Mouse (Mus musculus) CH12.LX (cell line): ENCODE results near the gene Clec2d. TPM values are rescaled to one million over a fixed set of nuclear protein-coding genes. Genes with fewer than 3 reads are reported as not detected.
"Not testable (repeated sequence)": the region's sequence is repeated elsewhere in the genome, so short reads cannot be mapped to it uniquely, and the experiment has no call there.

Experiments used
- DNase-seq: peaks from one replicate; pipeline ENCODE4 v3.0.0-alpha.2; 2013; ENCODE audit errors: extremely low read depth
- H3K27ac ChIP-seq: 2 replicates; pipeline ENCODE4 v1.5.1; 2012; ENCODE audit warnings: low read depth, mild to moderate bottlenecking, control low read depth, moderate library complexity; ENCODE audit not compliant: insufficient read depth
- H3K27me3 ChIP-seq: replicated peaks from 2 replicates; pipeline ENCODE3; 2012; ENCODE audit warnings: inconsistent platforms
- H3K36me3 ChIP-seq, 2 experiments: replicated peaks in 1 of 2; 2 replicates each; pipeline versions ENCODE3 to v1.6.1; 2012; ENCODE audit warnings: inconsistent platforms in 1 of 2, low read length in 1 of 2, mild to moderate bottlenecking in 1 of 2, mixed read lengths in 1 of 2, moderate library complexity in 1 of 2; ENCODE audit not compliant: control insufficient read depth in 1 of 2, insufficient read depth in 1 of 2
- H3K4me1 ChIP-seq, 2 experiments: 2 replicates each; pipeline ENCODE4 v1.6.1; 2012; ENCODE audit warnings: inconsistent platforms in 1 of 2, moderate library complexity in 1 of 2; ENCODE audit not compliant: insufficient read depth in 2 of 2, control insufficient read depth in 1 of 2
- H3K4me2 ChIP-seq: 2 replicates; pipeline ENCODE4 v1.6.1; 2012; ENCODE audit warnings: low read depth, mild to moderate bottlenecking, control low read depth; ENCODE audit not compliant: poor library complexity, insufficient read depth, severe bottlenecking
- H3K4me3 ChIP-seq, 3 experiments: fragments of 150-350 bp in 1 of 3; sonication (generic) in 1 of 3; replicated peaks in 1 of 3; 2 replicates each; pipeline versions ENCODE3 to v1.5.1; 2011 to 2012; ENCODE audit warnings: low read depth in 2 of 3, low read length in 2 of 3, mild to moderate bottlenecking in 2 of 3, moderate library complexity in 2 of 3, control low read depth in 1 of 3, improper control_type of control experiment in 1 of 3, inconsistent platforms in 1 of 3, mixed read lengths in 1 of 3; ENCODE audit not compliant: poor library complexity in 1 of 3
- H3K79me2 ChIP-seq: replicated peaks from 2 replicates; pipeline ENCODE4 v1.6.1; 2012; ENCODE audit warnings: mild to moderate bottlenecking, moderate library complexity; ENCODE audit not compliant: control insufficient read depth, poor library complexity, insufficient read depth, severe bottlenecking; ENCODE audit errors: extremely low read depth
- H3K9ac ChIP-seq: 2 replicates; pipeline ENCODE4 v1.6.1; 2012; ENCODE audit warnings: low read depth, mild to moderate bottlenecking, control low read depth, moderate library complexity; ENCODE audit not compliant: insufficient read depth
- H3K9me3 ChIP-seq: replicated peaks from 2 replicates; pipeline ENCODE3; 2012; ENCODE audit warnings: low read length, inconsistent platforms, mixed read lengths
- CHD1 ChIP-seq: IDR thresholded peaks from 2 replicates; pipeline ENCODE4 v1.6.1; 2012; ENCODE audit warnings: low read depth, low read length, improper control_type of control experiment, inconsistent platforms
- CTCF ChIP-seq, 2 experiments: IDR thresholded peaks in 1 of 2; conservative IDR thresholded peaks in 1 of 2; 2 replicates each; pipeline ENCODE4 v1.5.1; 2011 to 2012; ENCODE audit warnings: low read depth in 2 of 2, low read length in 2 of 2, improper control_type of control experiment in 1 of 2, inconsistent platforms in 1 of 2, mild to moderate bottlenecking in 1 of 2, moderate library complexity in 1 of 2
- E2F4 ChIP-seq: IDR thresholded peaks from 2 replicates; pipeline ENCODE4 v1.6.1; 2011; ENCODE audit warnings: low read depth, low read length, improper control_type of control experiment; ENCODE audit not compliant: insufficient replicate concordance
- ELF1 ChIP-seq: IDR thresholded peaks from 2 replicates; pipeline ENCODE4 v1.6.1; 2014; ENCODE audit warnings: low read depth, mild to moderate bottlenecking, inconsistent platforms, low read length, improper control_type of control experiment
- HCFC1 ChIP-seq: IDR thresholded peaks from 2 replicates; pipeline ENCODE4 v1.6.1; 2012; ENCODE audit warnings: low read depth, mild to moderate bottlenecking, inconsistent platforms, low read length, improper control_type of control experiment
- IRF4 ChIP-seq: IDR thresholded peaks from 2 replicates; pipeline ENCODE4 v1.6.1; 2014; ENCODE audit warnings: low read depth, mild to moderate bottlenecking, inconsistent platforms, low read length, improper control_type of control experiment
- MAZ ChIP-seq: IDR thresholded peaks from 2 replicates; pipeline ENCODE4 v1.6.1; 2012; ENCODE audit warnings: low read depth, mild to moderate bottlenecking, inconsistent platforms, low read length, improper control_type of control experiment, moderate library complexity
- MYC ChIP-seq: IDR thresholded peaks from 2 replicates; pipeline ENCODE4 v1.6.1; 2011; ENCODE audit warnings: low read depth, mild to moderate bottlenecking, improper control_type of control experiment, low read length
- NRF1 ChIP-seq: IDR thresholded peaks from 2 replicates; pipeline ENCODE4 v1.6.1; 2014; ENCODE audit warnings: low read depth, mild to moderate bottlenecking, inconsistent platforms, low read length, improper control_type of control experiment, moderate library complexity
- POLR2A ChIP-seq: IDR thresholded peaks from 2 replicates; pipeline ENCODE4 v1.6.1; 2011; ENCODE audit warnings: low read depth, mild to moderate bottlenecking, improper control_type of control experiment, low read length
- POLR2AphosphoS2 ChIP-seq: IDR thresholded peaks from 2 replicates; pipeline ENCODE4 v1.6.1; 2011; ENCODE audit warnings: low read depth, low read length, improper control_type of control experiment
- RCOR1 ChIP-seq: conservative IDR thresholded peaks from 2 replicates; pipeline ENCODE4 v1.6.1; 2012; ENCODE audit warnings: low read depth, mild to moderate bottlenecking, inconsistent platforms, low read length, improper control_type of control experiment
- SIN3A ChIP-seq: IDR thresholded peaks from 2 replicates; pipeline ENCODE4 v1.6.1; 2012; ENCODE audit warnings: low read length, improper control_type of control experiment, inconsistent platforms
- SMC3 ChIP-seq: IDR thresholded peaks from 2 replicates; pipeline ENCODE4 v1.6.1; 2011; ENCODE audit warnings: low read depth, low read length, improper control_type of control experiment
- ZKSCAN1 ChIP-seq: IDR thresholded peaks from 2 replicates; pipeline ENCODE4 v1.6.1; 2012; ENCODE audit warnings: low read depth, inconsistent platforms, low read length, improper control_type of control experiment, borderline replicate concordance
- dilution Hi-C: fragments of 300-500 bp; cut with MboI; formaldehyde crosslinking; loops from 2 replicates; pipeline ENCODE4 v1.14.3; 2020; ENCODE audit warnings: low sequenced_read_pairs; ENCODE audit not compliant: extremely low pct_unique_long_range_greater_than_20kb, extremely low pct_ligation_motif_present
- in situ Hi-C: fragments of 300-500 bp; cut with MboI; formaldehyde crosslinking; loops from 3 replicates; pipeline ENCODE4 v1.14.3; 2019; ENCODE audit warnings: low sequenced_read_pairs, low pct_ligation_motif_present, low pct_unique_long_range_greater_than_20kb, mixed read lengths
- polyA plus RNA-seq: library from polyadenylated mRNA; unstranded; fragments of >175 nt; gene quantifications from 2 replicates; pipeline ENCODE4 v1.2.1, GENCODE M21; 2012; ENCODE audit warnings: low read depth; ENCODE audit not compliant: insufficient read length
- total RNA-seq, 2 experiments: library from RNA; depleted of rRNA; stranded (reverse); fragments of 300-350 nt in 1 of 2; fragments of >200 nt in 1 of 2; gene quantifications; 2 replicates each; pipeline ENCODE4 v1.2.3; 2012 to 2014

The Clec2d gene
- total and polyA plus RNA-seq, 3 experiments = 5.1 to 50.7 (median 25.9) TPM

- no peak for TF ChIP-seq ELF1
- TF ChIP-seq HCFC1 = no peak
Measured at GRCm38 (mm10) chr6:129181683-129182082, 1.3 kb downstream of the Clec2d start (continued).

GRCm38 (mm10) chr6:129182518-129182917 is 2.1 kb downstream of the Clec2d start:
- TF ChIP-seq MYC (no peak), IRF4 (no peak), POLR2A (peak; percentile 36; the same call in 1 of the 2 replicates), MAZ (no peak), POLR2AphosphoS2 (no peak), NRF1 (no peak), ZKSCAN1 (no peak), HCFC1 (no peak), CHD1 (peak; percentile 21; the same call in 1 of the 2 replicates), RCOR1 (no peak), SMC3 (no peak), CTCF (conservative IDR thresholded peaks at IDR 0.05 in 1 of 2, IDR thresholded peaks at IDR 0.05 in 1 of 2; ENCODE audit: low read depth in 2 of 2, low read length in 2 of 2) (no peak), E2F4 (no peak)
- Histone ChIP-seq H3K36me3 (peaks cover 35 to 36% of the 10 kb centered on the region in 2 experiments), H3K27me3 (no peaks in the 10 kb centered on the region), H3K27ac (peak overlapping the region; percentile 81), H3K4me3 (peak overlapping the region; percentile 73 to 100 (median 76)), H3K9me3 (no peaks in the 10 kb centered on the region), H3K9ac (peak overlapping the region; percentile 94), H3K4me1 (peaks cover 0 to 32% of the 10 kb centered on the region in 2 experiments; a peak in 2 of 4 replicates), H3K4me2 (peak overlapping the region; percentile 57; the same call in 1 of the 2 replicates), H3K79me2 (peaks cover 47% of the 10 kb centered on the region)
- dilution Hi-C loops = no loop called here
- in situ Hi-C loops = loop anchor here (5.0 kb wide), 1 partner anchor 50 kb away; no protein-coding TSS in a partner anchor
- DNase-seq = no peak

GRCm38 (mm10) chr6:129184001-129184400 is 3.6 kb downstream of the Clec2d start:
- DNase-seq, dilution Hi-C loops, H3K27me3 ChIP-seq, H3K9me3 ChIP-seq: not testable (repeated sequence)
- in situ Hi-C loops = loop anchor here (5.0 kb wide), 1 partner anchor 48 kb away; no protein-coding TSS in a partner anchor
- Histone ChIP-seq H3K79me2 (peaks cover 47% of the 10 kb centered on the region), H3K36me3 (peaks cover 35 to 36% of the 10 kb centered on the region in 2 experiments), H3K27ac (peak overlapping the region; percentile 85), H3K4me1 (peaks cover 0 to 32% of the 10 kb centered on the region in 2 experiments; a peak in 2 of 4 replicates), H3K9ac (peak overlapping the region; percentile 94), H3K4me3 (peak overlapping the region; percentile 48 to 100 (median 76)), H3K4me2 (peak overlapping the region; percentile 99)
- TF ChIP-seq SIN3A = peak; percentile 4; the same call in 1 of the 2 replicates
